Mouse (Mus musculus): Measurements from ENCODE around the gene Hectd4. TPM values are rescaled to one million over a fixed set of nuclear protein-coding genes. Genes with fewer than 3 reads are reported as not detected.

Hectd4 gene
- polyA plus RNA-seq, 1 experiment = 79.8 TPM

DNA sequence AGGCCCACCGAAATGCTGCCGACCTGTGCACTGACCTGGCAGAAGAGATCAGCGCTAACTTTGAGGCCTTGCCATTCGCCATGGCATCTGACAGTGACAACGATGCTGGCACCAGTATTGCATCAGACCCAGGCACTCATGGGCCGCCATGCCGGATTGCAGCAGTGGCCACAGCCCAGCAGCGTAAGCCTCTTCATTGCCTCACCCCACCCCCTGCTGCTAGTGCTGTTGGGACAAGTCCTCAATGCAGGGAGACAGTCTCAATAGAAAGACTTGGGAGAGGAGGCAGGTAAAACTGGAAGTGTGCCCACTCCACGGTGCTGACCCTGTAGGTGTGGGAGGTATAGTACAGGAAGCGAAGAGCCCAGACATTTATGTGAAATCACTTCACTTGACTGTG lies 111.7 kb downstream of the Hectd4 start:
- Histone ChIP-seq H3K4me1 (ENCODE audit: control insufficient read depth, insufficient read depth, low read length) (peaks cover 3% of the 10 kb centered on the region), H3K4me3 (ENCODE audit: insufficient read depth, low read length) (no peak overlapping the region), H3K27ac (ENCODE audit: insufficient read depth, low read length) (no peak overlapping the region)
- no peak for TF ChIP-seq POLR2A (IDR thresholded peaks at IDR 0.05; ENCODE audit: extremely low read depth, insufficient read depth, low read length)
- no peak for TF ChIP-seq CTCF (IDR thresholded peaks at IDR 0.05; ENCODE audit: extremely low read depth, insufficient read depth, low read length)

DNA sequence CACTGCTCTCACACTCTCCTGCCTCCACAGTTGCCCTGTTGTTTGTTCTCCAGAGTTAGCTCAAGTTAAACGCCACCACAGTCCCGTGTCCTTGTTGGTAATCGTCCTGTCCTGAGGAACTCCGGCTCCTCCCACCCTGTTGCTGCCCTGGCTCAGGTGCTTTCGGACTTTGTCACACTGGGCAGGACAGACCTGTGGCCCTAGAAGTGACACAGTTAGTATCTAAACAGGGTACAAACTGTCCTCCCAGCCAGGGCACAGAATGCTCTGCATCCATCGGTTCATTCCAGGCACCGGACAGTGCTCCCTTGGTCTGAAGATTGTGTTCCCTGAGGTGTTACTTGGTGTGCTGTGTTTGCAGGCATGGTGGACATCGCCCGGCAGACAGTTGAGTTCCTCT lies 114.0 kb downstream of the Hectd4 start:
- H3K27ac ChIP-seq (ENCODE audit: insufficient read depth, low read length) = no peak overlapping the region
- H3K4me1 ChIP-seq (ENCODE audit: control insufficient read depth, insufficient read depth, low read length) = peaks cover 3% of the 10 kb centered on the region
- no peak overlapping the region for H3K4me3 ChIP-seq (ENCODE audit: insufficient read depth, low read length)
- TF ChIP-seq POLR2A (IDR thresholded peaks at IDR 0.05; ENCODE audit: extremely low read depth, insufficient read depth, low read length) (no peak), CTCF (IDR thresholded peaks at IDR 0.05; ENCODE audit: extremely low read depth, insufficient read depth, low read length) (no peak)

DNA sequence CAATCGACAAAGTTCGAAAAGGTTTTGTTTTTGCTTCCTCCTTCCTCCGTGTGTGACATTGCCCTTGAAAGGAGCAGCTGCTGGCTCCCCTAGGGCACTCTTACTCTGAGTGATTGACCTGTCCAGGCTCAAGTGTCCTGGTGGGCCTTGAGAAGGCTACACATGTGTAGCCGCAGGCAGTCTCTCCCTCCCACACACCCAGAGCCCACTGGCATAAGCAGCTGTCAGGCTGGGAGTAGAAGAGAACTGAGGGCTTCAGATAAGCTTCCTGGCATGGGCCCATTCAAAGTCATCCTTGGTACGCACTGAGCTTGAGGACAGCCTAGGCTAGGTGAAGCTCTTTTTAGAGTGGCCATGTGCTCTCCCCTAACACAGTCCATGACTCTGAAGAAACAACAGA lies 114.4 kb downstream of the Hectd4 start:
- TF ChIP-seq POLR2A (IDR thresholded peaks at IDR 0.05; ENCODE audit: extremely low read depth, insufficient read depth, low read length) = no peak
- no peak for TF ChIP-seq CTCF (IDR thresholded peaks at IDR 0.05; ENCODE audit: extremely low read depth, insufficient read depth, low read length)
- Histone ChIP-seq H3K27ac (ENCODE audit: insufficient read depth, low read length) (no peak overlapping the region), H3K4me1 (ENCODE audit: control insufficient read depth, insufficient read depth, low read length) (peaks cover 3% of the 10 kb centered on the region), H3K4me3 (ENCODE audit: insufficient read depth, low read length) (no peak overlapping the region)

DNA sequence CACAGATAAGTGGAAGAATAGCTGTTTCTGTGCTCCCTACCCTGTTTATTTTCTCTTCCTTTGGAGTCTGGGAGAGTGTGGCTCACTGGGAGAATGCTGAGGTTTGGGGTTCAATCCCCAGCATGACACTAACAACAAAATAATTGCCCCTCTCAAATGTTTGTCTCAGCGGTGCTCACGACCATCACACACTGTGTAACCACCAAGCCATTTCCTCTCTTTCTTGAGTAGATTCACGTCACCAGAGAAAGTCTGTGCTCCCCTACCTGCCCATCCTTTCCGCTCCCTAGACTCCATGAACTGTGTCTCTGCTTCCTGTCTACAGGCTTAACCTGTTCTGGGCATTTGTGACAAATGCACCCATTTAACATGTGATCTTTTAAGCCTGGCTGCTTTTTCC lies 115.4 kb downstream of the Hectd4 start:
- Histone ChIP-seq H3K4me1 (ENCODE audit: control insufficient read depth, insufficient read depth, low read length) (peaks cover 3% of the 10 kb centered on the region), H3K4me3 (ENCODE audit: insufficient read depth, low read length) (no peak overlapping the region), H3K27ac (ENCODE audit: insufficient read depth, low read length) (no peak overlapping the region)
- no peak for TF ChIP-seq CTCF (IDR thresholded peaks at IDR 0.05; ENCODE audit: extremely low read depth, insufficient read depth, low read length)
- TF ChIP-seq POLR2A (IDR thresholded peaks at IDR 0.05; ENCODE audit: extremely low read depth, insufficient read depth, low read length) = no peak

- TF ChIP-seq POLR2A (IDR thresholded peaks at IDR 0.05; ENCODE audit: extremely low read depth, insufficient read depth, low read length) (no peak), CTCF (IDR thresholded peaks at IDR 0.05; ENCODE audit: extremely low read depth, insufficient read depth, low read length) (no peak)
- Histone ChIP-seq H3K4me1 (ENCODE audit: control insufficient read depth, insufficient read depth, low read length) (no peaks in the 10 kb centered on the region; the same call in 1 of the 2 replicates), H3K4me3 (ENCODE audit: insufficient read depth, low read length) (no peak overlapping the region), H3K27ac (ENCODE audit: insufficient read depth, low read length) (no peak overlapping the region)
Observed at GRCm38 (mm10) chr5:121336009-121336408, 116.0 kb downstream of the Hectd4 start.

DNA sequence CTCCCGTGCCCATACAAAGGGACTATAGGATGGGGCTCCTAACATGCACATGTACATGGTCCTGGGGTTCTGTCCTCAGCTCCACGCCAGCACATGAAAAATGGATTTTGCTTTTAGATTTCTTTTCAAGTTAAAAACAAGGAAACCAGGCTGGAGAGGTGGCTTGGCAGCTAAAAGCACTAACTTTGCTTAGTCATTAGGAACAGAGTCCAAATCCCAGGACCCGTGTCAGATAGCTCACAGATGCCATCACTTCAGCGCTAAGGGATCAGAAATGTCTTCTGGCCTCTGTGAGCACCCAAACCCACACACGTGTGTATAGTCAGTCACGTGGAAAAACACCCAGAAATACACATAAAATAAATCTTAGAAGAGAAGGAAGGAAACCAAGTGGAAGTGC lies 116.8 kb downstream of the Hectd4 start:
- Histone ChIP-seq H3K4me3 (ENCODE audit: insufficient read depth, low read length) (no peak overlapping the region), H3K4me1 (ENCODE audit: control insufficient read depth, insufficient read depth, low read length) (no peaks in the 10 kb centered on the region), H3K27ac (ENCODE audit: insufficient read depth, low read length) (no peak overlapping the region)
- TF ChIP-seq CTCF (IDR thresholded peaks at IDR 0.05; ENCODE audit: extremely low read depth, insufficient read depth, low read length) = no peak
- TF ChIP-seq POLR2A (IDR thresholded peaks at IDR 0.05; ENCODE audit: extremely low read depth, insufficient read depth, low read length) = no peak

DNA sequence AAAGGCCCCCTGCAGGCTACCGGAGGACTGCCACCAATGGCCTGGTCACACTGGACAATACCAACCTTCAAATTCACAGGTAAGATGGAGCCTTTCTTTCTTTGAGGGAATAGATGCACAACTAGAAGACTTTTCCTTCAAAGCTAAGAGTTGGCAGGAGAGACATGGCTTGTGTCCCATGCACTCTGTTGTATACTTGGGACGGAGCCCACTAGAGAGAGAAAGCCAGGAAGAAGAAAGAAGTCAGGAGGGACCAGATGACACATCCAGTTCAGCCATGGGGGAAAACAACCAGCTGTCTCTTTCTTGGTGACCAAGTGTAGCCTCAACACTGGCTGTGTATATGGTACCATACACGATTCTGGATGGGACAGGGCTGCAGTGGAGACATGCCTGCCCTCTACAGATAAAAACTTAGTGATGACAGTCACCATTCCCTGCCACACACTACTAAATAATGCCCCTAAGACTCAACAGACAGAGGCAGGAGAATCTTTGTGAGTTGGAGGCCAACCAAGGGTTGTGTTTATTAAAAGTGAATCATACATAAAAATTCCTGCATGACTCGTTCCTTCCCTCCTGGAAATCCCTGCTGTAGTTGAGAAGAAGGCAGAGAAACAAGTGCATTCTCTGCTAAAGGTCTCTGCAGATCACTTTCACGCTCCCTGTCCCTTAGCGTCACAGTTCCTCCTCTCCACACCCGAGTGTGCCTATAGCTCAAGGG lies 119.7 kb downstream of the Hectd4 start:
- Histone ChIP-seq H3K4me3 (ENCODE audit: insufficient read depth, low read length) (no peak overlapping the region), H3K4me1 (ENCODE audit: control insufficient read depth, insufficient read depth, low read length) (peaks cover 6% of the 10 kb centered on the region), H3K27ac (ENCODE audit: insufficient read depth, low read length) (no peak overlapping the region)
- TF ChIP-seq POLR2A (IDR thresholded peaks at IDR 0.05; ENCODE audit: extremely low read depth, insufficient read depth, low read length) (no peak), CTCF (IDR thresholded peaks at IDR 0.05; ENCODE audit: extremely low read depth, insufficient read depth, low read length) (no peak)

GRCm38 (mm10) chr5:121340965-121341473 lies 121.0 kb downstream of the Hectd4 start:
- no peak overlapping the region for H3K4me3 ChIP-seq (ENCODE audit: insufficient read depth, low read length)
- peaks cover 6% of the 10 kb centered on the region for H3K4me1 ChIP-seq (ENCODE audit: control insufficient read depth, insufficient read depth, low read length)
- TF ChIP-seq CTCF (IDR thresholded peaks at IDR 0.05; ENCODE audit: extremely low read depth, insufficient read depth, low read length) (no peak), POLR2A (IDR thresholded peaks at IDR 0.05; ENCODE audit: extremely low read depth, insufficient read depth, low read length) (no peak)
- no peak overlapping the region for H3K27ac ChIP-seq (ENCODE audit: insufficient read depth, low read length)

- TF ChIP-seq CTCF (IDR thresholded peaks at IDR 0.05; ENCODE audit: extremely low read depth, insufficient read depth, low read length) (no peak), POLR2A (IDR thresholded peaks at IDR 0.05; ENCODE audit: extremely low read depth, insufficient read depth, low read length) (no peak)
- Histone ChIP-seq H3K4me3 (ENCODE audit: insufficient read depth, low read length) (no peak overlapping the region), H3K27ac (ENCODE audit: insufficient read depth, low read length) (peak overlapping the region; percentile 42; the same call in 1 of the 2 replicates), H3K4me1 (ENCODE audit: control insufficient read depth, insufficient read depth, low read length) (peaks cover 6% of the 10 kb centered on the region)
Observed at GRCm38 (mm10) chr5:121342490-121342889, 122.5 kb downstream of the Hectd4 start.

DNA sequence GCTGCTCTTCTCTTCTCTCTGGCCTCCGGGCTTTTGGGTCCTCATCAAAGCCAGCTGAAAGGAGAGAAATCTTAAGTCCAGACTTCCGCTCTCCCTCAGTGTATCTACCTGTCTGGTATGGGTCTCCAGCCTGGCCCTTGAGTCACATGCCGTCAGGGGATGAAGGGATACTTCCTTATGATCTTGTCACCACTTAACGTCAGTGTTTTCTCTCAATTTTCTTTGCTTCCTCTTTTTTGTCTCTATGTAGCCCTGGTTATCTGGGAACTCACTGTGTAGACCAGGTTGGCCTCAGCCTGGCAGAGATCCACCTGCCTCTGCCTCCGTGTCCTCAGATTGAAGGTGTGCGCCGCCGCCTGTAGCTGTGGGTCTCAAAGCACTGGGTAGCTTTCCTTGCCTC lies 124.0 kb downstream of the Hectd4 start:
- H3K27ac ChIP-seq (ENCODE audit: insufficient read depth, low read length) = no peak overlapping the region
- no peak overlapping the region for H3K4me3 ChIP-seq (ENCODE audit: insufficient read depth, low read length)
- TF ChIP-seq POLR2A (IDR thresholded peaks at IDR 0.05; ENCODE audit: extremely low read depth, insufficient read depth, low read length) (no peak), CTCF (IDR thresholded peaks at IDR 0.05; ENCODE audit: extremely low read depth, insufficient read depth, low read length) (no peak)
- peaks cover 6% of the 10 kb centered on the region for H3K4me1 ChIP-seq (ENCODE audit: control insufficient read depth, insufficient read depth, low read length)
